Mouse (Mus musculus) adrenal gland, postnatal 10 days (tissue): ENCODE results near the gene Chmp3. TPM values are rescaled to one million over a fixed set of nuclear protein-coding genes. Genes with fewer than 3 reads are reported as not detected.

Source experiments
- DNase-seq: peaks from one replicate; pipeline ENCODE4 v3.0.0; 2021; ENCODE audit warnings: mixed read lengths
- long read RNA-seq, 2 experiments: library from polyadenylated mRNA; stranded (forward); transcript quantifications; one replicate each; pipeline ENCODE4 v2.0.0; 2021
- total RNA-seq, 2 experiments: library from RNA; stranded (reverse); gene quantifications; 2 replicates each; pipeline ENCODE4 v1.2.3; 2021

Chmp3 gene
- 100 to 1,000 TPM in 1 of 2 experiments, 10 to 100 TPM in 1; 85.8 to 101 TPM for total RNA-seq
- long read RNA-seq, experiment 1, transcript Chmp3-201 (6 exons, 2,654 nt), result major isoform, 85 of 126 reads
- long read RNA-seq, experiment 1, partial matches to known transcripts, result 26 of 126 reads
- long read RNA-seq, experiment 1, other reads (novel, unspliced or antisense), result 14 of 126 reads
- long read RNA-seq, experiment 2, transcript Chmp3-201 (6 exons, 2,654 nt), result major isoform, 54 of 73 reads
- long read RNA-seq, experiment 2, partial matches to known transcripts, result 3 of 73 reads
- long read RNA-seq, experiment 2, other reads (novel, unspliced or antisense), result 14 of 73 reads

- peak; percentile 98 for DNase-seq
Observed at GRCm38 (mm10) chr6:71543686-71544499, at the start of gene Chmp3. Chmp3 (plus strand) TSS chr6:71543797.

- DNase-seq, result peak; percentile 73
Observed at GRCm38 (mm10) chr6:71494341-71495020, 49.1 kb upstream of the Chmp3 start.

GRCm38 (mm10) chr6:71500575-71500974 is 43.0 kb upstream of the Chmp3 start:
- DNase-seq, result no peak

GRCm38 (mm10) chr6:71503001-71503400 is 40.6 kb upstream of the Chmp3 start:
- DNase-seq, result no peak

GRCm38 (mm10) chr6:71503670-71504069 is 39.9 kb upstream of the Chmp3 start:
- DNase-seq, result no peak

- DNase-seq, result no peak
Observed at GRCm38 (mm10) chr6:71504091-71504490, 39.5 kb upstream of the Chmp3 start.

GRCm38 (mm10) chr6:71505671-71506070 is 37.9 kb upstream of the Chmp3 start:
- no peak for DNase-seq

GRCm38 (mm10) chr6:71519476-71519875 is 24.1 kb upstream of the Chmp3 start:
- no peak for DNase-seq

GRCm38 (mm10) chr6:71525556-71525955 is 18.0 kb upstream of the Chmp3 start:
- DNase-seq, result peak; percentile 21

GRCm38 (mm10) chr6:71527056-71527455 is 16.5 kb upstream of the Chmp3 start:
- DNase-seq, result no peak

GRCm38 (mm10) chr6:71527826-71528225 is 15.8 kb upstream of the Chmp3 start:
- DNase-seq, result no peak

- no peak for DNase-seq
Observed at GRCm38 (mm10) chr6:71530176-71530575, 13.4 kb upstream of the Chmp3 start.

GRCm38 (mm10) chr6:71537286-71537685 is 6.3 kb upstream of the Chmp3 start:
- DNase-seq, result peak; percentile 31

GRCm38 (mm10) chr6:71555507-71555951 is 11.9 kb downstream of the Chmp3 start:
- DNase-seq, result peak; percentile 58

GRCm38 (mm10) chr6:71556826-71557225 is 13.2 kb downstream of the Chmp3 start:
- DNase-seq, result no peak

GRCm38 (mm10) chr6:71568616-71569015 is 25.0 kb downstream of the Chmp3 start:
- DNase-seq, result no peak

- DNase-seq, result peak; percentile 13
Observed at GRCm38 (mm10) chr6:71569025-71569424, 25.4 kb downstream of the Chmp3 start.

GRCm38 (mm10) chr6:71575359-71575758 is 31.8 kb downstream of the Chmp3 start:
- no peak for DNase-seq

GRCm38 (mm10) chr6:71579478-71579877 is 35.9 kb downstream of the Chmp3 start:
- no peak for DNase-seq

- no peak for DNase-seq
Observed at GRCm38 (mm10) chr6:71583198-71583597, 39.6 kb downstream of the Chmp3 start.

- no peak for DNase-seq
Observed at GRCm38 (mm10) chr6:71589401-71589800, 45.8 kb downstream of the Chmp3 start.

GRCm38 (mm10) chr6:71590154-71590553 is 46.6 kb downstream of the Chmp3 start:
- no peak for DNase-seq

GRCm38 (mm10) chr6:71607756-71608155 is 64.2 kb downstream of the Chmp3 start:
- DNase-seq, result no peak
